Mouse (Mus musculus): ENCODE data around the gene Sohlh2. TPM values are rescaled to one million over a fixed set of nuclear protein-coding genes. Genes with fewer than 3 reads are reported as not detected.
A peak's percentile ranks its signal among the peaks of the same experiment; 100 is the strongest.

Sohlh2 gene
- 0.21 TPM in 1 of 2 replicates, not detected in the other for polyA plus RNA-seq (2011; ENCODE audit: insufficient read length, low read depth, missing spikeins)

- no peak for TF ChIP-seq POLR2A (IDR thresholded peaks at IDR 0.05; ENCODE audit: low read depth, low read length)
- no peak for TF ChIP-seq CTCF (IDR thresholded peaks at IDR 0.05; ENCODE audit: borderline replicate concordance, insufficient read depth, low read length)
- H3K27ac ChIP-seq (ENCODE audit: insufficient read depth, low read length) = no peak within 1 kb of the TSS
- no peaks in the 10 kb centered on the region for H3K4me1 ChIP-seq (ENCODE audit: control insufficient read depth, insufficient read depth, low read length)
- H3K4me3 ChIP-seq (ENCODE audit: insufficient read depth, low read length) = no peak within 1 kb of the TSS
These were observed at the start of gene Sohlh2 for GRCm38 (mm10) chr3:55181766-55182165. TSS of gene Sohlh2 (plus strand) at chr3:55182028.

- H3K4me3 ChIP-seq (ENCODE audit: insufficient read depth, low read length) = no peak within 1 kb of the TSS
- H3K4me1 ChIP-seq (ENCODE audit: control insufficient read depth, insufficient read depth, low read length) = no peaks in the 10 kb centered on the region
- H3K27ac ChIP-seq (ENCODE audit: insufficient read depth, low read length) = no peak within 1 kb of the TSS
- TF ChIP-seq POLR2A (IDR thresholded peaks at IDR 0.05; ENCODE audit: low read depth, low read length) = no peak
- TF ChIP-seq CTCF (IDR thresholded peaks at IDR 0.05; ENCODE audit: borderline replicate concordance, insufficient read depth, low read length) = no peak
These were observed 44.8 kb upstream of the Sohlh2 start, which contains the start of gene Ccdc169 for GRCm38 (mm10) chr3:55137039-55137438. TSS of gene Ccdc169 (plus strand) at chr3:55137339.

- no peak overlapping the region for H3K4me3 ChIP-seq (ENCODE audit: insufficient read depth, low read length)
- H3K4me1 ChIP-seq (ENCODE audit: control insufficient read depth, insufficient read depth, low read length) = peaks cover 4% of the 10 kb centered on the region; the same call in 1 of the 2 replicates
- no peak overlapping the region for H3K27ac ChIP-seq (ENCODE audit: insufficient read depth, low read length)
- TF ChIP-seq POLR2A (IDR thresholded peaks at IDR 0.05; ENCODE audit: low read depth, low read length) = no peak
- no peak for TF ChIP-seq CTCF (IDR thresholded peaks at IDR 0.05; ENCODE audit: borderline replicate concordance, insufficient read depth, low read length)
These were observed 42.0 kb upstream of the Sohlh2 start for GRCm38 (mm10) chr3:55139837-55140236.

- TF ChIP-seq CTCF (IDR thresholded peaks at IDR 0.05; ENCODE audit: borderline replicate concordance, insufficient read depth, low read length) (no peak), POLR2A (IDR thresholded peaks at IDR 0.05; ENCODE audit: low read depth, low read length) (no peak)
- peaks cover 10% of the 10 kb centered on the region for H3K4me1 ChIP-seq (ENCODE audit: control insufficient read depth, insufficient read depth, low read length)
- no peak overlapping the region for H3K27ac ChIP-seq (ENCODE audit: insufficient read depth, low read length)
- no peak overlapping the region for H3K4me3 ChIP-seq (ENCODE audit: insufficient read depth, low read length)
These were observed 40.4 kb upstream of the Sohlh2 start for GRCm38 (mm10) chr3:55141401-55141800.

GRCm38 (mm10) chr3:55144916-55145315, 36.9 kb upstream of the Sohlh2 start:
- Histone ChIP-seq H3K27ac (ENCODE audit: insufficient read depth, low read length) (peak overlapping the region; percentile 31), H3K4me1 (ENCODE audit: control insufficient read depth, insufficient read depth, low read length) (peaks cover 12% of the 10 kb centered on the region), H3K4me3 (ENCODE audit: insufficient read depth, low read length) (no peak overlapping the region)
- no peak for TF ChIP-seq CTCF (IDR thresholded peaks at IDR 0.05; ENCODE audit: borderline replicate concordance, insufficient read depth, low read length)
- TF ChIP-seq POLR2A (IDR thresholded peaks at IDR 0.05; ENCODE audit: low read depth, low read length) = no peak

GRCm38 (mm10) chr3:55146441-55146840, 35.4 kb upstream of the Sohlh2 start:
- TF ChIP-seq CTCF (IDR thresholded peaks at IDR 0.05; ENCODE audit: borderline replicate concordance, insufficient read depth, low read length) (no peak), POLR2A (IDR thresholded peaks at IDR 0.05; ENCODE audit: low read depth, low read length) (no peak)
- no peak overlapping the region for H3K27ac ChIP-seq (ENCODE audit: insufficient read depth, low read length)
- peaks cover 12% of the 10 kb centered on the region for H3K4me1 ChIP-seq (ENCODE audit: control insufficient read depth, insufficient read depth, low read length)
- H3K4me3 ChIP-seq (ENCODE audit: insufficient read depth, low read length) = no peak overlapping the region

GRCm38 (mm10) chr3:55147156-55147555, 34.7 kb upstream of the Sohlh2 start:
- H3K4me1 ChIP-seq (ENCODE audit: control insufficient read depth, insufficient read depth, low read length) = peaks cover 12% of the 10 kb centered on the region
- TF ChIP-seq POLR2A (IDR thresholded peaks at IDR 0.05; ENCODE audit: low read depth, low read length) = no peak
- TF ChIP-seq CTCF (IDR thresholded peaks at IDR 0.05; ENCODE audit: borderline replicate concordance, insufficient read depth, low read length) = no peak
- H3K4me3 ChIP-seq (ENCODE audit: insufficient read depth, low read length) = no peak overlapping the region
- H3K27ac ChIP-seq (ENCODE audit: insufficient read depth, low read length) = 0 out of 2 replicates have a peak overlapping the region, but pooled peaks have one; percentile 3

GRCm38 (mm10) chr3:55148091-55148490, 33.7 kb upstream of the Sohlh2 start:
- no peak overlapping the region for H3K4me3 ChIP-seq (ENCODE audit: insufficient read depth, low read length)
- TF ChIP-seq POLR2A (IDR thresholded peaks at IDR 0.05; ENCODE audit: low read depth, low read length) (no peak), CTCF (IDR thresholded peaks at IDR 0.05; ENCODE audit: borderline replicate concordance, insufficient read depth, low read length) (no peak)
- H3K27ac ChIP-seq (ENCODE audit: insufficient read depth, low read length) = peak overlapping the region; percentile 3
- peaks cover 12% of the 10 kb centered on the region for H3K4me1 ChIP-seq (ENCODE audit: control insufficient read depth, insufficient read depth, low read length)

GRCm38 (mm10) chr3:55151656-55152433, 30.0 kb upstream of the Sohlh2 start:
- TF ChIP-seq CTCF (IDR thresholded peaks at IDR 0.05; ENCODE audit: borderline replicate concordance, insufficient read depth, low read length) (no peak; the same call in 1 of the 2 replicates), POLR2A (IDR thresholded peaks at IDR 0.05; ENCODE audit: low read depth, low read length) (no peak)
- Histone ChIP-seq H3K27ac (ENCODE audit: insufficient read depth, low read length) (no peak overlapping the region), H3K4me1 (ENCODE audit: control insufficient read depth, insufficient read depth, low read length) (peaks cover 2% of the 10 kb centered on the region), H3K4me3 (ENCODE audit: insufficient read depth, low read length) (no peak overlapping the region)

GRCm38 (mm10) chr3:55152673-55153334, 29.0 kb upstream of the Sohlh2 start:
- Histone ChIP-seq H3K27ac (ENCODE audit: insufficient read depth, low read length) (no peak overlapping the region), H3K4me3 (ENCODE audit: insufficient read depth, low read length) (no peak overlapping the region), H3K4me1 (ENCODE audit: control insufficient read depth, insufficient read depth, low read length) (peaks cover 2% of the 10 kb centered on the region; the same call in 1 of the 2 replicates)
- TF ChIP-seq CTCF (IDR thresholded peaks at IDR 0.05; ENCODE audit: borderline replicate concordance, insufficient read depth, low read length) (no peak), POLR2A (IDR thresholded peaks at IDR 0.05; ENCODE audit: low read depth, low read length) (no peak)

Measured in embryonic fibroblast, embryonic 13.5 days (primary cell).